Mouse (Mus musculus) testis, adult 2 months (tissue): ENCODE data around the gene Slc22a18.

Experiments used
- CTCF ChIP-seq: fragments of 200-500 bp; IDR thresholded peaks from 2 replicates; pipeline ENCODE4 v1.5.1; 2012; ENCODE audit warnings: low read depth, mild to moderate bottlenecking, inconsistent platforms, low read length, moderate library complexity; ENCODE audit not compliant: control insufficient read depth, insufficient read depth, insufficient replicate concordance
- POLR2A ChIP-seq: fragments of 200-500 bp; IDR thresholded peaks from 2 replicates; pipeline ENCODE4 v1.6.1; 2012; ENCODE audit warnings: low read depth, mild to moderate bottlenecking, inconsistent platforms, low read length, moderate library complexity; ENCODE audit not compliant: control insufficient read depth

- TF ChIP-seq POLR2A, result no peak
- TF ChIP-seq CTCF, result no peak
Measured at GRCm38 (mm10) chr7:143444955-143445648, 28.4 kb upstream of the Slc22a18 start.
